Mouse (Mus musculus) thymus, adult 18-20 months (tissue): ENCODE results near the gene Chrna4.

Experiments used
- DNase-seq, 2 experiments: peaks; one replicate each; pipeline ENCODE4 v3.0.0; 2022; ENCODE audit warnings: mixed read lengths in 2 of 2

Gene Chrna4

GRCm38 (mm10) chr2:181036561-181036960 is 6.8 kb downstream of the Chrna4 start:
- no peak for DNase-seq

GRCm38 (mm10) chr2:181035186-181035585 is 8.2 kb downstream of the Chrna4 start:
- no peak for DNase-seq

DNA sequence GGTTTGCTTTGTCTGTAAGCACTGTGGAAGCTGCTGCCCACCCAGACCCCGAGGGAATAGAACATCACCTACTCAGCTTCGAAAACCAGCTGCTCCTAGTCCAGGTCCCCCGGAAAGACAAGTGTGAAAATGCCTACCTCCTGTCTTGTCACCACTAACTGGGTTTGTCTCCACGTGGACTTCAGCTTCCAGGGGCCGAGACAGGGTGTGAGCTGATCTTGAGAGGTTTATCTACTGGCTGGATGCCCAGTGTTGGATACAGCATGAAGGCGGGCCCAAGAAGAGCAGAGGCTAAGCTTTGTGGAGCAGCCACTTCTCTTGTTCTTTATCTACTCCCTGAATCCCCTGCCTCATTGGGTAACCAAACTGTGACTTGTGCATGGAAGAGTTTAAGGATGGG is 10.0 kb downstream of the Chrna4 start:
- no peak for DNase-seq

DNA sequence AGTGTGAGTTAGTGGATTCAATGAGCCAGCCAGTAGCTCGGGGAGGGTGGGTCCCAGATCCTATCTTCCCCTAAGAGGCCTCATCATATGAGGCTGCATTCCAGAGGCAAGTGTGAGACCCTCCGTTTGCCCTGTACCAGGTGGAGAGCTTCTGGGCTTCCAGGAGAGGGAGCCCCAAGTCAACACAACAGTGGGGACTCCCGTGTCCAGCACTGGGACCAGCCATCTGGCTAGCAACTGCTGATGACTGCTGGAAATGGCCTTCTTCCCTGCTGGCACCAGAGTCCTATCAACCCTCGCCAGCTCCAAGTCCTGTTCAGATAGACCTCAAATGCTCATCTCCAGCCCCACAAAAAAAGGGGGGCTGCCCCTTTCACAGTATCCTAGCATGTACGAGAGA is 10.9 kb downstream of the Chrna4 start:
- no peak for DNase-seq

GRCm38 (mm10) chr2:181031406-181031934 is 11.9 kb downstream of the Chrna4 start:
- no peak for DNase-seq

GRCm38 (mm10) chr2:181008339-181008738 is 35.0 kb downstream of the Chrna4 start:
- DNase-seq, result no peak

- DNase-seq, result no peak
These were observed 36.3 kb downstream of the Chrna4 start for GRCm38 (mm10) chr2:181007054-181007453.

DNA sequence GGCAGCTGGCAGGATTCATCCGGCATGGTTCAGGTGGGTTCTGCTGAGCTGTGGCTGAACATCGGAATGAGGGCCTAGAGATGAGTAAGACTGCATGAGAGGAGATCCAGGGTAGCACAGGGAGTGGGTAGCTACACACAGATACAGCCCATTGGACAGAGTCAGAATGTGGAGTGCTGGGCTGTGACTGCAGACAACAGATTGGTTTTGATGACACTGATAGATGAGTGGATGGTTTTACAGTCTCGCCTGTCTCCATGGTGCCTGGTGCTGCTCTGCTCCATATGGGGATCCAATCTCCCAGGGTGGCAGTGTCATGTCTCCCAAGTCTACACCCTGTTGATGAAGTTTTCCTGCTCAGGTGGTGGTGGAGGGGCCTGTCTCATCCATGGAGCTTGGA is 46.4 kb downstream of the Chrna4 start:
- no peak for DNase-seq

GRCm38 (mm10) chr2:180996436-180996835 is 46.9 kb downstream of the Chrna4 start:
- no peak for DNase-seq

DNA sequence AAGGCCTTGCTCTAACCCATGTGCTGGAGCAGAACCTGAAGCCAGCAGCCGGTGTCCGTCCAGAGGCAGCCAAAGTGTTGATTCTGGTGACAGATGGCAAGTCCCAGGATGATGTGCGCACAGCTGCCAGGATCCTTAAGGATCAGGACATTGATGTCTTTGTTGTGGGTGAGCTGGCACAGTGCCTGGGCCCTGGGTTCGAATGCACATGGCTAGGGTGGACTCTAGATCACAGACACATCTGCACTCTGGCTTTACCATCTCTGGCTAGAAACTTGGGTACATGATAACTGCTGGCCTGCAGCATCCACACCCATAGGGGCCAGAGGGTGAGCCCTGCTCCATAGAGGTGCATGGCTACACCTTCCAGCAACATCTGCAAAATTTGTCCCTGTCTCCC is 47.9 kb downstream of the Chrna4 start:
- DNase-seq, result no peak

DNA sequence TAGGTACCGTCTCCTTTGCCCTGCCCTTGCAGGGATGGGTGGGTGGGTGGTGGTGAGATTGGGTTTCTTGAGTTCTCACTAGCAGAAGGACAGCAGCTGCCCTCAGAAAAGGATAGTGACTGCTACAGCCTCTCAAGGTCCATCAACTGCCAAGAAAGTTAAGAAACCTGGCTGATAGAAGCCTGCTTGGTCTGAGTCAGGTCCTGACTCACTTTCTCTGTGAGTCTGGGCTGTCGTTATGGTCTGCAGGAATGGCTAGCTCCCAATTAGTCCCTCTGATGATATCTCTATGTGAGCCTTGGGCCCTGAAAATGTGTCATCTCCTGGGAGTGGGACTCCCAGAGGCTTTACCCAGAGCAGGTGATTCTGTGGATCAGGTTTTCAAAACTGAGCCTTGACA is 49.0 kb downstream of the Chrna4 start:
- no peak for DNase-seq

- no peak for DNase-seq
These were observed 53.0 kb downstream of the Chrna4 start for GRCm38 (mm10) chr2:180990347-180990746.

DNA sequence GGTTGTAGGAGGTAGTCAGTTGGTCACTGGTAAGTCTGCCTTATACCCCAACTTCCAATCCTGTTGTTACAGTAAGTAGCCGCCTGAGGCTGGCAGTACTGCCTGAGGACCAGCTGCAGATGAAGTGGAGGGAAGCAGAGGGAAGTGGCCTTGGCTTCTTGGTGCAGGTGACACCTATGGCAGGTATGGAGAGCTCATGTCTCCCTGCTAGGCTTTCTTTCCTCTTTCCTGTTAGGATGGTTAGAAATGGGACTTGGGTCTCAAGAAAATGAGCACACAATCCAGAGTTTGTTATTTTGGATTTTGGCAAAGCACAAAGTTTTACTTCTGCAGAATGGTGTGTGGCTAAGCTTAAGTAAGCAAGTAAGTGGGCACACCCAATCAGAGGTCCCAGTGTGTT is 54.4 kb downstream of the Chrna4 start:
- DNase-seq, result no peak

GRCm38 (mm10) chr2:180988347-180988913 is 54.9 kb downstream of the Chrna4 start:
- no peak for DNase-seq

- no peak for DNase-seq
These were observed 55.8 kb downstream of the Chrna4 start for GRCm38 (mm10) chr2:180987432-180988030.

GRCm38 (mm10) chr2:180987001-180987400 is 56.3 kb downstream of the Chrna4 start:
- no peak for DNase-seq

- no peak for DNase-seq
These were observed 56.9 kb downstream of the Chrna4 start, which contains the start of gene Col20a1 for GRCm38 (mm10) chr2:180986449-180986848. Col20a1 (plus strand) TSS chr2:180986535.

GRCm38 (mm10) chr2:180985635-180986034 is 57.7 kb downstream of the Chrna4 start:
- DNase-seq, result no peak

GRCm38 (mm10) chr2:180981133-180981532 is 62.2 kb downstream of the Chrna4 start:
- DNase-seq, result no peak
